Mouse (Mus musculus) midbrain, embryonic 12.5 days (tissue): ENCODE measurements at regions not wholly inside any gene's neighbourhood (a gene's known extent, or its start where the extent isn't known, plus 50 kb on each side); places are given as distances from the start of the nearest gene placed in this dataset.

ENCODE experiments used
- ATAC-seq: fragments of 200-750 bp; cut with Nextera tagmentation; 2 replicates; pipeline ENCODE4 v1.8.0; 2017; ENCODE audit warnings: low read depth, moderate TSS enrichment, moderate library complexity; ENCODE audit not compliant: low FRiP score
- H3K27ac ChIP-seq: fragments of 300-500 bp; sonication (generic); replicated peaks from 2 replicates; pipeline ENCODE4 v1.5.1; 2016; ENCODE audit warnings: mild to moderate bottlenecking
- H3K27me3 ChIP-seq: fragments of 300-500 bp; sonication (generic); 2 replicates; pipeline ENCODE4 v1.6.1; 2016; ENCODE audit warnings: mild to moderate bottlenecking
- H3K36me3 ChIP-seq: fragments of 300-500 bp; sonication (generic); 2 replicates; pipeline ENCODE4 v1.6.1; 2016
- H3K4me1 ChIP-seq: fragments of 300-500 bp; sonication (generic); 2 replicates; pipeline ENCODE4 v1.6.1; 2016
- H3K4me2 ChIP-seq: fragments of 300-500 bp; sonication (generic); replicated peaks from 2 replicates; pipeline ENCODE4 v1.6.1; 2016; ENCODE audit warnings: mild to moderate bottlenecking, moderate library complexity
- H3K4me3 ChIP-seq: fragments of 300-500 bp; sonication (generic); 2 replicates; pipeline ENCODE4 v1.5.1; 2016; ENCODE audit warnings: mild to moderate bottlenecking
- H3K9ac ChIP-seq: fragments of 300-500 bp; sonication (generic); replicated peaks from 2 replicates; pipeline ENCODE4 v1.6.1; 2016; ENCODE audit warnings: mild to moderate bottlenecking, moderate library complexity
- H3K9me3 ChIP-seq: fragments of 300-500 bp; sonication (generic); 2 replicates; pipeline ENCODE4 v1.6.1; 2016; ENCODE audit warnings: mild to moderate bottlenecking
- WGBS: fragments of 180-500 bp; shearing (Covaris S2); methylation state at CpG from one replicate; pipeline ENCODE4 v1.1.7; 2016; 5-methylcytosine and 5-hydroxymethylcytosine counted together

DNA sequence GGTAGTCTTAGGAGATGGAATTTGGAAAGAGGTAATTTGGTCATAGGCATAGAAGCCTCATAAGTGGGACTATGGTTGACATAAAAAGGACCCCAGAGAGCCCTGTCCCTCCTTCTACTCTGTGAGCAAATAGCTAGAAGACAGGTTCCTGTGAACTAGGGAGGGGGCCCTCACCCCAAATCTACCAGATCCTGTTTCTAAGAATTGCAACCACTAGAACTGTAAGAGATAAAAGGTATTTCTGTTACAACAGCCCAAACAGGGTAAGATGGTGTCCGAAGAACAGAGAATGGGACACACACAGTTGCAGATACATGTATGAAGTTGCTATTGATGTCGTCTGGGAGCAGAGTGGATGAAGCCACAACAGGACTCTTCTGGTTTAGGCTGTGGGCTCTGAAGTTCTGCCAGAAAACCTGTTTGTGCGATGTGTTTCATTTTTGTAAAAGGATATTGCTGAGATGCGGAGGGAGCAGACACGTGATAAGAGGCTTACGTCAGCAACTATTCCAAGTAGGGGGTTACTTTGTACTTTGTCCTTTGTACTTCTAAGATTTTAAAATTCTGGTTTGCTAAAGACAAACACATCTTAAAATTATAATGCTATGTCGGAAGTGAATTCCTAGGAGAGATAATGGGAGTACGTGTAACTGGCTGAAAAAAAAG lies 164.0 kb downstream of the Usp46 start:
- H3K27me3 ChIP-seq = no peaks in the 10 kb centered on the region
- H3K27ac ChIP-seq = no peak overlapping the region
- H3K4me2 ChIP-seq = no peak overlapping the region
- no peak overlapping the region for H3K4me3 ChIP-seq
- no peaks in the 10 kb centered on the region for H3K36me3 ChIP-seq
- no peak overlapping the region for H3K9ac ChIP-seq
- H3K4me1 ChIP-seq = peaks cover 2% of the 10 kb centered on the region; the same call in 1 of the 2 replicates
- 90% methylated on average over 8 of the region's 8 CpGs for WGBS
- ATAC-seq = no peak
- no peaks in the 10 kb centered on the region for H3K9me3 ChIP-seq

DNA sequence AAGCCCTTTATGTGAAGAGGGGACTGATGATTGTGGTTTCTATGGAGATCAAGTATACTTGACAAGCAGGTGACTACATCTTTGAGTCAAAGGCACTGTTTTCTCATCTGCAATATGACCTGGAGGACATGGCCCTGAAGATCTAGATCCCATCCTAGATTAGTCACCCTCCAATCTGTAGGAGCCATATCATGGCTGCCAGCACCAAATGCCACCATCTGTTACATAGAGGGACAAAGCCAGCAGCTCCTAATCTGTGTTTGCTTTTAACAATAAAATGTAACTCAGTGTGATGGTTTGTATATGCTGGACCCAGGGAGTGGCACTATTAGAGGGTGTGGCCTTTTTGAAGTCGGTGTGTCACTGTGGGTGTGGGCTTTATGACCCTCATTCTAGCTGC lies 156.1 kb downstream of the Usp46 start:
- no peak overlapping the region for H3K9ac ChIP-seq
- no peaks in the 10 kb centered on the region for H3K4me1 ChIP-seq
- no peak overlapping the region for H3K27ac ChIP-seq
- H3K4me2 ChIP-seq = no peak overlapping the region
- ATAC-seq = no peak
- WGBS = 85% methylated on average over 1 of the region's 1 CpGs
- H3K27me3 ChIP-seq = no peaks in the 10 kb centered on the region
- no peaks in the 10 kb centered on the region for H3K9me3 ChIP-seq
- no peaks in the 10 kb centered on the region for H3K36me3 ChIP-seq
- H3K4me3 ChIP-seq = no peak overlapping the region

DNA sequence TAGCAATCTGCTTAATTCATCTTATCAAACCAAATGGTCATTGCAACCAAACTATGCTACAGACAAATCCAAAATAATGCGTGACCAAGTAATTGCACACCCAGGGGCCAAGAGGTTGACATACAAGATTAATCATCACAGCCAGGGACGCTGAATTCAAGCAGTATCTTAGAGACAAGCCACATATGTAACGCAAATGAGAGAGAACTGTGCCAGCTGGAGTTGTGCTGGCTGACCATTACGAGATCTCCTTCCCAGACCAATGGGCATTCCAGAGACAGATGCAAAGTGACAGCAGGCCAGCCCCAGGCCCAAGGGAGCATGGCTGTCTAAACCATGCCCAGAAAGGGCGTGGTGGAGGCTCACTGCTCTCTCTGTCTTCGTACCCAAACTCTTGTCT lies 155.1 kb downstream of the Usp46 start:
- no peaks in the 10 kb centered on the region for H3K27me3 ChIP-seq
- no peak overlapping the region for H3K4me2 ChIP-seq
- no peak overlapping the region for H3K9ac ChIP-seq
- H3K36me3 ChIP-seq = no peaks in the 10 kb centered on the region
- no peak for ATAC-seq
- no peaks in the 10 kb centered on the region for H3K9me3 ChIP-seq
- no peaks in the 10 kb centered on the region for H3K4me1 ChIP-seq
- H3K4me3 ChIP-seq = no peak overlapping the region
- 77% methylated on average over 6 of the region's 6 CpGs for WGBS
- H3K27ac ChIP-seq = no peak overlapping the region

DNA sequence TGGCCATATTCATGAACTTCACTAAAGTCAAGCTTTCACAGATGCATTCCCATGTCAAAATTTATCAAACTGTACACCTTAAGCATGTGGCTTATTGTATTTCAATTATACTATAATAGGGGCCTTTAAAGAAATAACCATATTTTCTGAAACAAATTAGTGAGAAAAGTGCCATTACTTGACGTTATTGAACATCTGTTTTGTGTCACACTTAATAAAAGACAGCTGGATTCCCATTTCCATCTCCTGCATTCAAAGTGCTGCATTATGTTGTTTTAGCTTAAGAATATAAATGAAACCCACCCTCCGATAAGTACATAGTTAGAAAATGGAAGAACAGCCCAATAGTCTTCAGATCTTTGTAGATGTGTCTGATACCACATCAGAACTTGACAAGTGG lies 150.2 kb downstream of the Usp46 start:
- no peaks in the 10 kb centered on the region for H3K36me3 ChIP-seq
- no peaks in the 10 kb centered on the region for H3K27me3 ChIP-seq
- H3K27ac ChIP-seq = no peak overlapping the region
- H3K4me1 ChIP-seq = no peaks in the 10 kb centered on the region
- no peak for ATAC-seq
- WGBS = 75% methylated on average over 2 of the region's 2 CpGs
- H3K9ac ChIP-seq = no peak overlapping the region
- H3K4me2 ChIP-seq = no peak overlapping the region
- H3K4me3 ChIP-seq = no peak overlapping the region
- no peaks in the 10 kb centered on the region for H3K9me3 ChIP-seq

DNA sequence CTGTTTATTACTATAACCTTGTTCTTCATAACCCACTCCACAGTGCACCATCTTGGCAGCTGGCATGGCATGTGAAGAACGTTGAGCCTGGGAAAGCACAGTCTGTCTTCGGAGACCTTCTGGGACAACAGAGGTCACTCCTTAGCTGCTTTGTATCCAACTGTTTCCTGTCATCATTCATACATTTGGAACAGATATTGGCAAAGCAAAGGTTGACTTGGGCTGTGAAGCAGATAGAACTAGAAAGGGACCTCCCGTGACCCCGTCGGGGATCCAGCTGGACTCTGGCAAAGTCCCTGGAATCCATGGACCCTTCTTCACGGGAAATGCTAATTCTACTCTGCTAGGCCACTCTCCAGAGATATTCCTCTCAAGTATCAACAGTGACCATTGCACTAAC lies 148.3 kb downstream of the Usp46 start:
- Histone ChIP-seq H3K27me3 (no peaks in the 10 kb centered on the region), H3K4me3 (no peak overlapping the region), H3K4me2 (no peak overlapping the region), H3K36me3 (no peaks in the 10 kb centered on the region), H3K9me3 (no peaks in the 10 kb centered on the region), H3K4me1 (no peaks in the 10 kb centered on the region), H3K27ac (no peak overlapping the region), H3K9ac (no peak overlapping the region)
- no peak for ATAC-seq
- WGBS = 84% methylated on average over 6 of the region's 6 CpGs

DNA sequence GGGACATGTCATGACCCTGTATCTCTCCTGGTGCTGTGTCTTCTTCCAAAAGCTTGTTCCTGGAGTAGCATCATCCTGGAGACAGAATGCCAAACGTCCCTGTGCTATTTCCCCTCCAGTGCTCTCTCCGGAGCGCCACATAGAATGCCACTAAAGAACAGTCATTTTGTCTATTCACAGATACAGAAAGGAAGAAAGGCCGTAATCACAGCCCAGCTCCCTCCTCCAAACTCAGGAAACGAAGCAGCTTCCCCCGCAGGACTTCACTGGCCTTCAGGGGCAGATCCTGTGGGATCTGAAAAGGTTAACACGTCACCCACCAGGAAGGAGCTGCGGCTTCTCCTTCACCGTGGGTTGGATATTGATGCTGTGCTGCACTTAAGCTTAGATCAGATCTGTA lies 140.7 kb downstream of the Usp46 start:
- Histone ChIP-seq H3K9me3 (no peaks in the 10 kb centered on the region), H3K4me1 (no peaks in the 10 kb centered on the region), H3K27me3 (no peaks in the 10 kb centered on the region), H3K4me3 (no peak overlapping the region), H3K27ac (no peak overlapping the region), H3K36me3 (no peaks in the 10 kb centered on the region), H3K4me2 (no peak overlapping the region), H3K9ac (no peak overlapping the region)
- no peak for ATAC-seq
- 69% methylated on average over 9 of the region's 9 CpGs for WGBS

DNA sequence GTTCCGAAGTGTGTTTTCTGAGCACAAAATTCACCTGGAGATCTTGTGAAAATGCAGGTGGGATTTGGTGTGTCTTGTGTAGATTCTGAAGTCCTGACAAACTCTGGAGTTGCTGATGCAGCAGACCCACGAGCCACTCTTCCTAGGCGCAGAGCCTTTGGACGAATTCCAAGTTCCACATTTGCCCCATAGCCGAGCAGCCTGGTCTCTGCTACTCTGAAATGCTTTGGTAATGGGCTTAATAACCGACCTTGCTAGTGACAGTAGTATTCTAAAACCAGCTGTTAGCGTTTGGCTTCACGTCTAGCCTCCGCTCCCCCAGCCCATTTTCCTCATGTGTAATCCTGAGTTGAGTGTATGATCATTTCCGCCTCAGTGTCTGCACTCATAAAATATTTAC lies 139.5 kb downstream of the Usp46 start:
- H3K27ac ChIP-seq = no peak overlapping the region
- no peak for ATAC-seq
- H3K4me1 ChIP-seq = no peaks in the 10 kb centered on the region
- no peaks in the 10 kb centered on the region for H3K9me3 ChIP-seq
- H3K9ac ChIP-seq = no peak overlapping the region
- no peak overlapping the region for H3K4me2 ChIP-seq
- 89% methylated on average over 10 of the region's 10 CpGs for whole genome bisulfite sequencing
- H3K36me3 ChIP-seq = no peaks in the 10 kb centered on the region
- no peaks in the 10 kb centered on the region for H3K27me3 ChIP-seq
- H3K4me3 ChIP-seq = no peak overlapping the region

DNA sequence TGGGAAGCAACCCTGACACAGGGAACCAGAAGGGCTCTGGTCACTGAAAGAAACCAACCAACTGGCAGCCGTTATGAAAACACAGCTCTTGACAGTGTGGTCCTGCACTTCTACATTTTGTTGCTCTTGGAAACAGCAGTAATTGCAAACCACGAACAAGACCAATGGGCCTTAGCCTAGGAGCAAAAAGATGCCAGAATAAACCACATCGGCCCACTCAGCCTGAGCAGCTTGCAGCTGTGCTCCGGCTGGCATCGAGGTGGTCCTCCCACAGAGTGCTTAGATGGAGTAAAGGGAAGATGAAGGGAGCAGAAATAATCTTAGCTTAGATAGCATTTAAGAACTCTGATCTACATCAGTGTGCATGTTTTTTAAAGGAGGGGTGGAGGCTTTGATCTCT lies 138.0 kb downstream of the Usp46 start:
- Histone ChIP-seq H3K4me2 (no peak overlapping the region), H3K9me3 (no peaks in the 10 kb centered on the region), H3K4me3 (no peak overlapping the region), H3K27me3 (no peaks in the 10 kb centered on the region), H3K4me1 (no peaks in the 10 kb centered on the region), H3K27ac (no peak overlapping the region), H3K36me3 (no peaks in the 10 kb centered on the region), H3K9ac (no peak overlapping the region)
- WGBS = 89% methylated on average over 5 of the region's 5 CpGs
- ATAC-seq = no peak

DNA sequence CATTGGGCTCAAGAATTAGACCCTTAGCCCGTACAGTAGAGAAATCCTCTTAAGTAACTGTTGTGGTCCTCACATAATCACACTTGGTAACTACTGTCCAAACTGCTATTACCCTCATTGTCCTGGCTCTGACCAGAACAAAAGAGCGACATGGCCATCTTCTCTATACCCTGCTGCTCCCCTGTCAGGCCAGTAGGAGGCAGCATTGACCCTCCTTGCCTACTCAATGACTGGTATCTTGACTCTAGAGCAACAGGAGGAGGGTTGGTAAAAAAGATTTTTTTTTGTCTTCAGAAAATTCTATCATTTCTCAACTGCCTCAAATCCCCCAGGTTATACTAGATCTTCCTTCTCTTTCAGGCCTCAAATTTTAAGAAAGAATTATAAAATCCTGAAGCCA lies 130.4 kb downstream of the Usp46 start:
- Histone ChIP-seq H3K4me1 (no peaks in the 10 kb centered on the region), H3K27me3 (0 out of 2 replicates have a peak, but pooled peaks cover 4% of the 10 kb centered on the region), H3K4me2 (no peak overlapping the region), H3K36me3 (no peaks in the 10 kb centered on the region), H3K9me3 (no peaks in the 10 kb centered on the region), H3K4me3 (no peak overlapping the region), H3K9ac (no peak overlapping the region), H3K27ac (no peak overlapping the region)
- 55% methylated on average over 2 of the region's 2 CpGs for WGBS
- no peak for ATAC-seq

DNA sequence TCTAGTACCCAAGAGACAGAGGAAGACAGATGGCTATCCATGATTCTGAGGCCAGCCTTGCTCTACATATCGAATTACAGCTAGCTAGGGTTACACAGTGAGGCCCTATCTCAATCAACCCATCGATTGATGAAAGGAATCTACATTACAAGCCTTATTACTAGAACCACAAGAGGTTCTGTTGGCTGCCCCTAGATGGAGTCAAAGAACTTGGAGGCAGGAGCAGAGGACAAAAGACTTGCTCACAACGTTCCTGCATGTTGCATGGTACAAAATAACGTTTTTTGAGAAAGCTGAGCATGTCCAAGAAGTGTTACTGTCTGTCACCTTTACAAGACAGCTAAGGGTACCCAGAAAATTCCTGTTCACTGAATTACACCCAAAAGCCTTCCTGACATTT lies 129.8 kb downstream of the Usp46 start:
- Histone ChIP-seq H3K4me1 (0 out of 2 replicates have a peak, but pooled peaks cover 2% of the 10 kb centered on the region), H3K27me3 (0 out of 2 replicates have a peak, but pooled peaks cover 4% of the 10 kb centered on the region), H3K4me3 (no peak overlapping the region), H3K9ac (no peak overlapping the region), H3K4me2 (no peak overlapping the region), H3K27ac (no peak overlapping the region), H3K9me3 (no peaks in the 10 kb centered on the region), H3K36me3 (no peaks in the 10 kb centered on the region)
- 58% methylated on average over 4 of the region's 4 CpGs for WGBS
- no peak for ATAC-seq

DNA sequence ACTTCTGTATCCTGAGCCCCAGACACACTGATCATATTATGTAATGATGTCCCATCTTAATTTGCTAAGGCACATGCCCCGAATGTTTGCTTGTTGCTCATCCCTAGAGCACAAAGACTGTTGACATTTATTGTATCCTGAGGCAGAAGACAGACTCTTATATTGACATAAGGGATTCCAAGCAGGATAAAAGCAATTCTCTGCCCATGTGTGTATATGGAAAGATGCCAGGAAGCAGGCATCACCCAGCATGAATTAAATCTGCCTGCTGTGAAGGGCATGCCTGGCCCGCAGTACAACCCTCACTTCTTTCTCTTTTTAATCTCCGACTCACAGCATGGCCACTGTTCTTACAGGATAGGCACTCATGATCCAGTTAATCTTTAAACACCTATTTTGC lies 125.3 kb downstream of the Usp46 start:
- H3K27me3 ChIP-seq = 0 out of 2 replicates have a peak, but pooled peaks cover 4% of the 10 kb centered on the region
- no peak overlapping the region for H3K4me2 ChIP-seq
- H3K9ac ChIP-seq = no peak overlapping the region
- H3K36me3 ChIP-seq = no peaks in the 10 kb centered on the region
- ATAC-seq = no peak
- 47% methylated on average over 3 of the region's 3 CpGs for WGBS
- H3K4me1 ChIP-seq = 0 out of 2 replicates have a peak, but pooled peaks cover 2% of the 10 kb centered on the region
- H3K27ac ChIP-seq = no peak overlapping the region
- H3K4me3 ChIP-seq = no peak overlapping the region
- no peaks in the 10 kb centered on the region for H3K9me3 ChIP-seq

DNA sequence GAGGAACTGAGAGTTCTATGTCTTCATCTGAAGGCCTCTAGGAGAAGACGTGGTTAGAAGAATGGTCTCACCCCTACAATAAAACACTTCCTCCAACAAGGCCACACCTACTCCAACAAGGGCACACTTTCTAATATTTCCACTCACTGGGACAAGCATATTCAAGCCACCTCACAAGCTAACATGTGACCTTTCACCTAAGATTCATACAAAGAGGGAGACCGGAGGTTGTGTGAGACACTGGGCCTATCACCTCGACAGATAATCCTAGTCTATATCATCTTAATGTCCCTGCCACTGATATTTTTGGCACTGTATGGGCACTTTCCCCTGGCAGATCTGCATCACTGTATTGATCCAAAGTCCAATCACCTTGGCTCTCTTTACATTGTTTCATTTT lies 122.6 kb downstream of the Usp46 start:
- Histone ChIP-seq H3K27me3 (0 out of 2 replicates have a peak, but pooled peaks cover 4% of the 10 kb centered on the region), H3K9me3 (no peaks in the 10 kb centered on the region), H3K4me1 (peaks cover 3% of the 10 kb centered on the region), H3K27ac (no peak overlapping the region), H3K36me3 (no peaks in the 10 kb centered on the region), H3K9ac (no peak overlapping the region), H3K4me3 (no peak overlapping the region), H3K4me2 (no peak overlapping the region)
- ATAC-seq = no peak
- 91% methylated on average over 3 of the region's 3 CpGs for WGBS

DNA sequence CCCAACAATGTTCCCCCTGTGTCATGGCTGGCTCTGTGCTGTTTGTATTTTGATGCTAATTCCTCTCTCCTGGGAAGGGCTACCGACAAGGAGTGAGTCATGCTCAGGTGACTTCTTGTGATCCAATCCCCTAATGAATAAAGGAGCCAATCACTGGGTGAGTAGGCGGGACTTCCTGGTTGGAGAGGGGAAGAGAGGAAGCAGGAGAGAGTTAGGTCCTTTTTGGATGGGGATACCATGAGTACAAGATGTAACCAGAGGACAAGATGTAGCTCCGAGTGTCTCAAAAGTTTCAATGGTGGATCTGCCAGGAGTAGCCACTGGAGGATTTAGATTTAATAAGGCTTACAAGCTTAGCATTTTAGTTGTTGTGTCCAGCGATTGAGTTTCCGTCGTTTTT lies 122.1 kb downstream of the Usp46 start:
- Histone ChIP-seq H3K27me3 (no peaks in the 10 kb centered on the region), H3K9ac (no peak overlapping the region), H3K4me2 (no peak overlapping the region), H3K27ac (no peak overlapping the region), H3K9me3 (no peaks in the 10 kb centered on the region), H3K4me1 (peaks cover 8% of the 10 kb centered on the region), H3K4me3 (no peak overlapping the region), H3K36me3 (no peaks in the 10 kb centered on the region)
- WGBS = 85% methylated on average over 6 of the region's 6 CpGs
- ATAC-seq = no peak
